ENCODE assay signal across 9 mouse cellular contexts in genomic region chr2:72516720-72517089, GRCm38 (mm10). TPM values are rescaled to one million over a fixed set of nuclear protein-coding genes. Genes with fewer than 3 reads are reported as not detected.
A peak's percentile ranks its signal among the peaks of the same experiment; 100 is the strongest.
DNase-seq lines count a peak whose midpoint lies in the region; ATAC-seq and TF ChIP-seq lines count a peak whose summit lies in the region.
"Had no signal": no experiment of that assay in that cellular context is flagged by ENCODE, and none has a peak within 500 bp of the region (broad histone marks: within the 10 kb centered on the region; RNA-seq: fewer than 3 reads in every experiment).

No protein-coding gene starts in this region.

- peak overlapping the region; percentile 42 for H3K4me2 ChIP-seq in kidney, embryonic 15.5 days
- peak overlapping the region; percentile 45 for H3K4me2 ChIP-seq in embryonic facial prominence, embryonic 14.5 days (ENCODE audit: low read depth, low read length)
- peak overlapping the region; percentile 21; the same call in 1 of the 2 replicates for H3K4me2 ChIP-seq in hindbrain, embryonic 12.5 days (replicated peaks)
- H3K4me2 ChIP-seq in midbrain, postnatal 0 days (ENCODE audit: low read depth, low read length, poor library complexity, severe bottlenecking) = peak overlapping the region; percentile 33; the same call in 1 of the 2 replicates
- H3K4me2 ChIP-seq: lung, embryonic 15.5 days had no signal

- H3K27ac ChIP-seq in kidney, embryonic 15.5 days = no peak overlapping the region
- H3K27ac ChIP-seq in embryonic facial prominence, embryonic 14.5 days (replicated peaks; ENCODE audit: low read depth, low read length) = no peak overlapping the region
- no peak overlapping the region for H3K27ac ChIP-seq in hindbrain, embryonic 12.5 days
- H3K27ac ChIP-seq in midbrain, postnatal 0 days (ENCODE audit: low read depth, low read length) = no peak overlapping the region
- H3K27ac ChIP-seq: lung, embryonic 15.5 days had no signal

- H3K9me3 ChIP-seq in kidney, embryonic 15.5 days (replicated peaks) = no peaks in the 10 kb centered on the region
- H3K9me3 ChIP-seq in embryonic facial prominence, embryonic 14.5 days (ENCODE audit: control insufficient read depth, low read length) = no peaks in the 10 kb centered on the region
- no peaks in the 10 kb centered on the region for H3K9me3 ChIP-seq in hindbrain, embryonic 12.5 days (replicated peaks)
- H3K9me3 ChIP-seq in midbrain, postnatal 0 days (ENCODE audit: low read length) = no peaks in the 10 kb centered on the region
- H3K9me3 ChIP-seq: lung, embryonic 15.5 days had no signal

- no peak overlapping the region; the same call in 1 of the 2 replicates for H3K4me3 ChIP-seq in kidney, embryonic 15.5 days (replicated peaks)
- H3K4me3 ChIP-seq in embryonic facial prominence, embryonic 14.5 days (ENCODE audit: low read depth, low read length) = no peak overlapping the region
- no peak overlapping the region for H3K4me3 ChIP-seq in hindbrain, embryonic 12.5 days
- H3K4me3 ChIP-seq in midbrain, postnatal 0 days (ENCODE audit: low read depth, low read length) = no peak overlapping the region
- H3K4me3 ChIP-seq: lung, embryonic 15.5 days had no signal

- ATAC-seq in kidney, embryonic 15.5 days (replicated peaks; ENCODE audit: low FRiP score) = no peak
- ATAC-seq in embryonic facial prominence, embryonic 14.5 days (ENCODE audit: low read depth) = no peak
- no peak; the same call in 1 of the 2 replicates for ATAC-seq in hindbrain, embryonic 12.5 days (ENCODE audit: low FRiP score)
- ATAC-seq in midbrain, postnatal 0 days (ENCODE audit: low FRiP score) = no peak

- H3K4me1 ChIP-seq in kidney, embryonic 15.5 days = peaks cover 11% of the 10 kb centered on the region
- H3K4me1 ChIP-seq in embryonic facial prominence, embryonic 14.5 days (ENCODE audit: control insufficient read depth, insufficient read depth, low read length) = no peaks in the 10 kb centered on the region
- H3K4me1 ChIP-seq in hindbrain, embryonic 12.5 days = peaks cover 9% of the 10 kb centered on the region; the same call in 1 of the 2 replicates
- no peaks in the 10 kb centered on the region for H3K4me1 ChIP-seq in midbrain, postnatal 0 days (ENCODE audit: insufficient read depth, low read length)
- H3K4me1 ChIP-seq: lung, embryonic 15.5 days had no signal

- WGBS in kidney, embryonic 15.5 days = 30% methylated on average over 8 of the region's 8 CpGs
- 31% methylated on average over 8 of the region's 8 CpGs for WGBS in embryonic facial prominence, embryonic 14.5 days
- 31% methylated on average over 8 of the region's 8 CpGs for WGBS in hindbrain, embryonic 12.5 days
- WGBS in midbrain, postnatal 0 days = 26% methylated on average over 8 of the region's 8 CpGs

- H3K9ac ChIP-seq in kidney, embryonic 15.5 days = no peak overlapping the region
- no peak overlapping the region for H3K9ac ChIP-seq in embryonic facial prominence, embryonic 14.5 days (ENCODE audit: low read depth, low read length)
- no peak overlapping the region for H3K9ac ChIP-seq in hindbrain, embryonic 12.5 days
- no peak overlapping the region for H3K9ac ChIP-seq in midbrain, postnatal 0 days (replicated peaks; ENCODE audit: low read length, poor library complexity, severe bottlenecking)
- H3K9ac ChIP-seq: lung, embryonic 15.5 days had no signal

- peaks cover 26% of the 10 kb centered on the region for H3K27me3 ChIP-seq in kidney, embryonic 15.5 days
- H3K27me3 ChIP-seq in embryonic facial prominence, embryonic 14.5 days (replicated peaks; ENCODE audit: control insufficient read depth, insufficient read depth, low read length) = 0 out of 2 replicates have a peak, but pooled peaks cover 9% of the 10 kb centered on the region
- H3K27me3 ChIP-seq in hindbrain, embryonic 12.5 days = peaks cover 45% of the 10 kb centered on the region
- peaks cover 33% of the 10 kb centered on the region for H3K27me3 ChIP-seq in midbrain, postnatal 0 days (ENCODE audit: insufficient read depth, low read length)

- no peak for DNase-seq in kidney, adult 8-10 months
- no peak for DNase-seq in embryonic facial prominence, embryonic 14.5 days (ENCODE audit: low spot score)
- no peak for DNase-seq in midbrain, postnatal 0 days (ENCODE audit: low spot score)
- DNase-seq in cerebellum, adult 11 months = no peak
- DNase-seq in layer of hippocampus, postnatal 36 days = no peak
- no peak for DNase-seq in right cerebral cortex, postnatal 10 days (ENCODE audit: low spot score in 2 of 2)

- no peak for TF ChIP-seq CTCF in midbrain, postnatal 0 days (IDR thresholded peaks at IDR 0.05)

- H3K36me3 ChIP-seq in kidney, embryonic 15.5 days = no peaks in the 10 kb centered on the region
- H3K36me3 ChIP-seq in embryonic facial prominence, embryonic 14.5 days (ENCODE audit: control insufficient read depth, insufficient read depth, low read length) = no peaks in the 10 kb centered on the region
- no peaks in the 10 kb centered on the region for H3K36me3 ChIP-seq in hindbrain, embryonic 12.5 days
- no peaks in the 10 kb centered on the region for H3K36me3 ChIP-seq in midbrain, postnatal 0 days (ENCODE audit: insufficient read depth, low read length)
- H3K36me3 ChIP-seq: lung, embryonic 15.5 days had no signal

RNA-seq across cellular contexts. Expression of gene Cdca7, which starts 40.7 kb away (rescaled TPM):
- polyA plus RNA-seq in kidney, embryonic 15.5 days (2015; fragmentation: Nextera tagmentation; extraction: Ambion mirVana) = 158 and 167 TPM in 2 replicates
- 81.5 and 99.4 TPM in 2 replicates for polyA plus RNA-seq in embryonic facial prominence, embryonic 14.5 days (2014; fragmentation: Nextera tagmentation; extraction: Ambion mirVana)
- 100 and 101 TPM in 2 replicates for polyA plus RNA-seq in hindbrain, embryonic 12.5 days (2016; fragmentation: Nextera tagmentation; extraction: Ambion mirVana)
- total RNA-seq in midbrain, postnatal 0 days (2014; rRNA removed) = 4.5 and 14.5 TPM in 2 replicates
- 2.5 and 3.2 TPM in 2 replicates for polyA plus RNA-seq in midbrain, postnatal 0 days (2015; fragmentation: Nextera tagmentation; extraction: Ambion mirVana)
- total RNA-seq in layer of hippocampus, postnatal 36 days (2021) = 1 to 10 TPM; 6.3 to 6.7 TPM

Comparison
In these comparisons a context has a peak if more than half of its experiments do, and no peak if none do; other contexts are left out.
1. RNA of gene Cdca7, which starts 40.7 kb away (polyA plus RNA-seq): 158 to 167 TPM in kidney, embryonic 15.5 days, 100 to 101 TPM in hindbrain, embryonic 12.5 days and 81.5 to 99.4 TPM in embryonic facial prominence, embryonic 14.5 days; 2.5 to 3.2 TPM in midbrain, postnatal 0 days; every median in the first group is over 10 times any median in the second.
2. Peak in every context shown above with its lines, with median percentiles within 50 percentile points of each other: H3K4me2 ChIP-seq.